ENCODE assay signal across 13 mouse cellular contexts in genomic region chr7:112840351-112840750, GRCm38 (mm10).
DNase-seq lines count a peak whose midpoint lies in the region; ATAC-seq lines count a peak whose summit lies in the region.
"Had no signal": no experiment of that assay in that cellular context is flagged by ENCODE, and none has a peak within 500 bp of the region (broad histone marks: within the 10 kb centered on the region; RNA-seq: fewer than 3 reads in every experiment).

No protein-coding gene starts in this region.

- H3K4me3 ChIP-seq in heart, embryonic 10.5 days, result no peak overlapping the region
- H3K4me3 ChIP-seq in forebrain, embryonic 15.5 days, result no peak overlapping the region
- H3K4me3 ChIP-seq in midbrain, embryonic 16.5 days (ENCODE audit: low read depth, low read length), result no peak overlapping the region
- H3K4me3 ChIP-seq: erythroblast, embryonic 14.5 days; heart, adult 2 months; left cerebral cortex, adult 2 months; megakaryocyte, embryonic 14.5 days had no signal

- peak; percentile 12; the same call in 1 of the 2 replicates for ATAC-seq in forebrain, embryonic 15.5 days (replicated peaks)
- ATAC-seq in midbrain, embryonic 16.5 days, result 0 out of 2 replicates have a peak, but pooled peaks have one; percentile 33

- H3K27me3 ChIP-seq in heart, embryonic 10.5 days (ENCODE audit: insufficient read depth, poor library complexity, severe bottlenecking), result no peaks in the 10 kb centered on the region
- H3K27me3 ChIP-seq in forebrain, embryonic 15.5 days, result no peaks in the 10 kb centered on the region
- H3K27me3 ChIP-seq in midbrain, embryonic 16.5 days (ENCODE audit: control insufficient read depth, insufficient read depth, low read depth, low read length), result no peaks in the 10 kb centered on the region

- DNase-seq in heart, embryonic 10.5 days (ENCODE audit: low spot score), result no peak
- no peak for DNase-seq in heart, adult 11 months
- peak; percentile 66 for DNase-seq in kidney, adult 9 months
- DNase-seq in lung, postnatal 14 days, result no peak
- DNase-seq in lung, postnatal 10 days, result no peak
- no peak for DNase-seq in urinary bladder, adult 18-20 months (ENCODE audit: low spot score in 2 of 2)
- DNase-seq: heart, adult 2 months had no signal

- 46% methylated on average over 7 of the region's 7 CpGs for WGBS in heart, embryonic 10.5 days
- WGBS in forebrain, embryonic 15.5 days, result 12% methylated on average over 7 of the region's 7 CpGs
- 16% methylated on average over 7 of the region's 7 CpGs for WGBS in midbrain, embryonic 16.5 days

- no peaks in the 10 kb centered on the region; the same call in 1 of the 2 replicates for H3K9me3 ChIP-seq in heart, embryonic 10.5 days
- no peaks in the 10 kb centered on the region; the same call in 1 of the 2 replicates for H3K9me3 ChIP-seq in forebrain, embryonic 15.5 days
- H3K9me3 ChIP-seq in midbrain, embryonic 16.5 days (replicated peaks; ENCODE audit: control insufficient read depth, low read length, poor library complexity, severe bottlenecking), result 0 out of 2 replicates have a peak, but pooled peaks cover 3% of the 10 kb centered on the region

- H3K4me2 ChIP-seq in forebrain, embryonic 15.5 days (replicated peaks), result no peak overlapping the region
- no peak overlapping the region for H3K4me2 ChIP-seq in midbrain, embryonic 16.5 days (ENCODE audit: low read length)

- H3K9ac ChIP-seq in forebrain, embryonic 15.5 days (replicated peaks), result no peak overlapping the region
- peak overlapping the region; percentile 27; the same call in 1 of the 2 replicates for H3K9ac ChIP-seq in midbrain, embryonic 16.5 days (ENCODE audit: low read depth, low read length)
- H3K9ac ChIP-seq: liver, embryonic 14.5 days had no signal

- H3K36me3 ChIP-seq in heart, embryonic 10.5 days, result peaks cover 24% of the 10 kb centered on the region
- no peaks in the 10 kb centered on the region; the same call in 1 of the 2 replicates for H3K36me3 ChIP-seq in forebrain, embryonic 15.5 days
- H3K36me3 ChIP-seq in midbrain, embryonic 16.5 days (ENCODE audit: control insufficient read depth, insufficient read depth, low read length), result no peaks in the 10 kb centered on the region

- peak overlapping the region; percentile 42; the same call in 1 of the 2 replicates for H3K27ac ChIP-seq in heart, embryonic 10.5 days
- H3K27ac ChIP-seq in forebrain, embryonic 15.5 days (replicated peaks), result peak overlapping the region; percentile 89
- H3K27ac ChIP-seq in midbrain, embryonic 16.5 days (ENCODE audit: low read length), result peak overlapping the region; percentile 80
- H3K27ac ChIP-seq: heart, adult 2 months; liver, embryonic 14.5 days had no signal

- peaks cover 23% of the 10 kb centered on the region for H3K4me1 ChIP-seq in heart, embryonic 10.5 days
- peaks cover 44% of the 10 kb centered on the region for H3K4me1 ChIP-seq in forebrain, embryonic 15.5 days
- H3K4me1 ChIP-seq in midbrain, embryonic 16.5 days (ENCODE audit: control insufficient read depth, insufficient read depth, low read length), result peaks cover 45% of the 10 kb centered on the region
- H3K4me1 ChIP-seq: megakaryocyte, embryonic 14.5 days had no signal
